Mouse (Mus musculus) forebrain, embryonic 11.5 days (tissue): ENCODE data around the gene Arl11. TPM values are rescaled to one million over a fixed set of nuclear protein-coding genes. Genes with fewer than 3 reads are reported as not detected.

Experiments used
- polyA plus RNA-seq: library from polyadenylated mRNA; unstranded; fragments of >200 nt; fragmentation: Nextera tagmentation; extraction: Ambion mirVana; gene quantifications from 2 replicates; pipeline ENCODE4 v1.2.1, GENCODE M21; 2014

The Arl11 gene
- polyA plus RNA-seq, 1 experiment from 2014 or later, result 0.29 TPM

Other genes starting within 250 kb of the Arl11 start
- 5.4 and 6.0 TPM in 2 replicates for gene Sacs, start 171.3 kb upstream of the Arl11 start, polyA plus RNA-seq
- 0.13 TPM in 1 of 2 replicates, not detected in the other for gene Sgcg, start 51.3 kb upstream of the Arl11 start, polyA plus RNA-seq
- 9.2 and 9.4 TPM in 2 replicates for gene Ebpl, start 50.7 kb downstream of the Arl11 start, polyA plus RNA-seq
- gene Kpna3, start 130.1 kb downstream of the Arl11 start, polyA plus RNA-seq, result 106 and 107 TPM in 2 replicates
- 15.8 and 16.6 TPM in 2 replicates for gene Spryd7, start 247.1 kb downstream of the Arl11 start, polyA plus RNA-seq